Comparison of ENCODE assay signal across 15 mouse cellular contexts in the genomic region with DNA sequence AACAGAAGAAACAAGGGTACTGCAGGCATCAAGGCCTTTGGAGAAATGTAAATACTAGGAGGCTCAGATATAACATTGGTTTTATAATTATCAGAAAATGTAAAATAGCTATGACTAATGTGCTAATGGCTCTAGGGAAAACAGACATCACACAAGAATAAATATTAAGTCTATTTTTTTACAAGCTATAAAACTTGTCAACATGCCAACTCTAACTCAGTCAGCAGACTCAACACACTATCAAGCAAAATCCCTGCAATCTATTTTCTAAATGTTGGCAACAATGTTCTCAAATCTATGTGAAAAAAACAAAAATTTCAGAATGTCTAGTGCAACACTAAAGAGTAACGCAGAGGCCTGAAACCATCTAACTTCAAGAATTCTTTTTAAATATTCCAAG.
"Had no signal": no experiment of that assay in that cellular context is flagged by ENCODE, and none has a peak within 500 bp of the region (broad histone marks: within the 10 kb centered on the region; RNA-seq: fewer than 3 reads in every experiment).

No protein-coding gene starts in this region.

- H3K4me1 ChIP-seq: liver, embryonic 13.5 days; midbrain, embryonic 12.5 days; neural tube, embryonic 13.5 days had no signal

- DNase-seq: kidney, adult 11 months; kidney, adult 9 months; kidney, postnatal 36 days; liver; liver, embryonic 13.5 days; liver, postnatal 0 days; retina, postnatal 1 day; right cerebral cortex, postnatal 14 days; thymus, adult 2 months; thymus, postnatal 25 days had no signal

- H3K36me3 ChIP-seq: liver, embryonic 13.5 days; midbrain, embryonic 12.5 days; neural tube, embryonic 13.5 days had no signal

- H3K4me2 ChIP-seq: liver, embryonic 13.5 days; midbrain, embryonic 12.5 days; neural tube, embryonic 13.5 days had no signal

- H3K27ac ChIP-seq: kidney, postnatal 0 days; liver, embryonic 13.5 days; macrophage; midbrain, embryonic 12.5 days; neural tube, embryonic 13.5 days had no signal

- H3K27me3 ChIP-seq: liver, embryonic 13.5 days; midbrain, embryonic 12.5 days; neural tube, embryonic 13.5 days had no signal

- H3K9ac ChIP-seq: liver, embryonic 13.5 days; liver, postnatal 0 days; midbrain, embryonic 12.5 days; neural tube, embryonic 13.5 days had no signal

- ATAC-seq: liver, postnatal 0 days; midbrain, embryonic 16.5 days had no signal

- H3K9me3 ChIP-seq: liver, embryonic 13.5 days; midbrain, embryonic 12.5 days; neural tube, embryonic 13.5 days had no signal

- H3K4me3 ChIP-seq: liver, embryonic 13.5 days; midbrain, embryonic 12.5 days; neural tube, embryonic 13.5 days had no signal
